Mouse (Mus musculus) CD4-positive, CD25-positive, alpha-beta regulatory T cell (primary cell): ENCODE data around the gene Tamm41. TPM values are rescaled to one million over a fixed set of nuclear protein-coding genes. Genes with fewer than 3 reads are reported as not detected.

ENCODE experiments used
- polyA plus RNA-seq: library from polyadenylated mRNA; unstranded; fragments of 100-300 nt; shearing (Covaris generic); gene quantifications from one replicate; pipeline ENCODE4 v1.2.1, GENCODE M21; 2017

Tamm41 gene
- 39.9 TPM for polyA plus RNA-seq

GRCm38 (mm10) chr6:115037103-115038094, at the start of gene Tamm41:
Gene Tamm41, minus strand, starts transcription at chr6:115037876.

GRCm38 (mm10) chr6:114969213-114970120, 68.2 kb downstream of the Tamm41 start, which contains the start of gene Vgll4:
Gene Vgll4, minus strand, starts transcription at chr6:114969994.

Other genes starting within 250 kb of the Tamm41 start
- 111 TPM for gene Vgll4, start 67.9 kb downstream of the Tamm41 start, polyA plus RNA-seq
- not detected for gene Syn2, start 97.0 kb upstream of the Tamm41 start, polyA plus RNA-seq
- gene Gm17482, start 189.5 kb upstream of the Tamm41 start, polyA plus RNA-seq = not detected
- 0.07 TPM for gene Timp4, start 214.3 kb upstream of the Tamm41 start, polyA plus RNA-seq